Mouse (Mus musculus): ENCODE measurements around the gene Gm572. TPM values are rescaled to one million over a fixed set of nuclear protein-coding genes. Genes with fewer than 3 reads are reported as not detected.
A peak's percentile ranks its signal among the peaks of the same experiment; 100 is the strongest.

The Gm572 gene
- polyA plus RNA-seq (2012; rRNA removed) (0.11 and 0.24 TPM in 2 replicates), polyA plus RNA-seq (2014; fragmentation: Nextera tagmentation; extraction: Ambion mirVana) (not detected in 2 replicates)

GRCm38 (mm10) chr4:148643291-148644156 lies at the start of gene Gm572:
Gene Gm572 (plus strand): TSS chr4:148643317.
- H3K4me1 ChIP-seq (ENCODE audit: control insufficient read depth, insufficient read depth, low read length), result peaks cover 9% of the 10 kb centered on the region; the same call in 1 of the 2 replicates
- H3K4me3 ChIP-seq (replicated peaks; ENCODE audit: low read length), result no peak within 1 kb of the TSS; the same call in 1 of the 2 replicates
- no peaks in the 10 kb centered on the region for H3K36me3 ChIP-seq (ENCODE audit: control insufficient read depth, insufficient read depth, low read length)
- H3K9ac ChIP-seq (ENCODE audit: low read depth, low read length, severe bottlenecking), result no peak within 1 kb of the TSS
- ATAC-seq (ENCODE audit: low FRiP score, low read depth) (peak; percentile 56), DNase-seq (ENCODE audit: low spot score) (peak; percentile 42)
- TF ChIP-seq POLR2A (IDR thresholded peaks at IDR 0.05; ENCODE audit: borderline replicate concordance, extremely low read depth, insufficient read depth, insufficient read length), result no peak
- peak within 1 kb of the TSS; percentile 35; the same call in 1 of the 2 replicates for H3K4me2 ChIP-seq (replicated peaks; ENCODE audit: low read depth, low read length, severe bottlenecking)
- no peaks in the 10 kb centered on the region for H3K9me3 ChIP-seq (ENCODE audit: control insufficient read depth, low read length)
- H3K27ac ChIP-seq (replicated peaks; ENCODE audit: low read depth, low read length), result no peak within 1 kb of the TSS
- no peaks in the 10 kb centered on the region for H3K27me3 ChIP-seq (ENCODE audit: control insufficient read depth, insufficient read depth, low read length)
- WGBS, result 63% methylated on average over 15 of the region's 15 CpGs

GRCm38 (mm10) chr4:148593996-148594395 lies 49.1 kb upstream of the Gm572 start:
- no peaks in the 10 kb centered on the region for H3K27me3 ChIP-seq (ENCODE audit: control insufficient read depth, insufficient read depth, low read length)

GRCm38 (mm10) chr4:148595916-148596315 lies 47.2 kb upstream of the Gm572 start:
- H3K4me2 ChIP-seq (replicated peaks; ENCODE audit: low read depth, low read length, severe bottlenecking), result no peak overlapping the region
- DNase-seq (ENCODE audit: low spot score) (no peak), ATAC-seq (ENCODE audit: low FRiP score, low read depth) (no peak)
- H3K27me3 ChIP-seq (ENCODE audit: control insufficient read depth, insufficient read depth, low read length), result no peaks in the 10 kb centered on the region
- 90% methylated on average over 6 of the region's 6 CpGs for WGBS
- no peak for TF ChIP-seq POLR2A (IDR thresholded peaks at IDR 0.05; ENCODE audit: borderline replicate concordance, extremely low read depth, insufficient read depth, insufficient read length)
- peaks cover 5% of the 10 kb centered on the region for H3K4me1 ChIP-seq (ENCODE audit: control insufficient read depth, insufficient read depth, low read length)
- H3K36me3 ChIP-seq (ENCODE audit: control insufficient read depth, insufficient read depth, low read length), result peaks cover 58% of the 10 kb centered on the region
- H3K27ac ChIP-seq (replicated peaks; ENCODE audit: low read depth, low read length), result no peak overlapping the region
- H3K4me3 ChIP-seq (replicated peaks; ENCODE audit: low read length), result no peak overlapping the region
- no peaks in the 10 kb centered on the region for H3K9me3 ChIP-seq (ENCODE audit: control insufficient read depth, low read length)
- H3K9ac ChIP-seq (ENCODE audit: low read depth, low read length, severe bottlenecking), result no peak overlapping the region

More at GRCm38 (mm10) chr4:148593996-148594395, 49.1 kb upstream of the Gm572 start:
- H3K4me2 ChIP-seq (replicated peaks; ENCODE audit: low read depth, low read length, severe bottlenecking), result no peak overlapping the region
- no peak overlapping the region for H3K27ac ChIP-seq (replicated peaks; ENCODE audit: low read depth, low read length)
- no peak for TF ChIP-seq POLR2A (IDR thresholded peaks at IDR 0.05; ENCODE audit: borderline replicate concordance, extremely low read depth, insufficient read depth, insufficient read length)
- peaks cover 5% of the 10 kb centered on the region for H3K4me1 ChIP-seq (ENCODE audit: control insufficient read depth, insufficient read depth, low read length)
- no peak overlapping the region for H3K9ac ChIP-seq (ENCODE audit: low read depth, low read length, severe bottlenecking)
- H3K4me3 ChIP-seq (replicated peaks; ENCODE audit: low read length), result no peak overlapping the region
- no peaks in the 10 kb centered on the region for H3K9me3 ChIP-seq (ENCODE audit: control insufficient read depth, low read length)
- WGBS, result 94% methylated on average over 11 of the region's 11 CpGs
- ATAC-seq (ENCODE audit: low FRiP score, low read depth) (no peak), DNase-seq (ENCODE audit: low spot score) (no peak)
- H3K36me3 ChIP-seq (ENCODE audit: control insufficient read depth, insufficient read depth, low read length), result peaks cover 54% of the 10 kb centered on the region

GRCm38 (mm10) chr4:148596731-148597130 lies 46.4 kb upstream of the Gm572 start:
- Histone ChIP-seq H3K4me1 (ENCODE audit: control insufficient read depth, insufficient read depth, low read length) (peaks cover 5% of the 10 kb centered on the region), H3K4me2 (replicated peaks; ENCODE audit: low read depth, low read length, severe bottlenecking) (no peak overlapping the region), H3K9me3 (ENCODE audit: control insufficient read depth, low read length) (no peaks in the 10 kb centered on the region), H3K9ac (ENCODE audit: low read depth, low read length, severe bottlenecking) (no peak overlapping the region), H3K27ac (replicated peaks; ENCODE audit: low read depth, low read length) (no peak overlapping the region), H3K36me3 (ENCODE audit: control insufficient read depth, insufficient read depth, low read length) (peaks cover 58% of the 10 kb centered on the region), H3K27me3 (ENCODE audit: control insufficient read depth, insufficient read depth, low read length) (no peaks in the 10 kb centered on the region), H3K4me3 (replicated peaks; ENCODE audit: low read length) (no peak overlapping the region)
- 95% methylated on average over 3 of the region's 3 CpGs for WGBS
- no peak for TF ChIP-seq POLR2A (IDR thresholded peaks at IDR 0.05; ENCODE audit: borderline replicate concordance, extremely low read depth, insufficient read depth, insufficient read length)
- DNase-seq (ENCODE audit: low spot score) (no peak), ATAC-seq (ENCODE audit: low FRiP score, low read depth) (no peak)

- DNase-seq (ENCODE audit: low spot score), result no peak
- H3K36me3 ChIP-seq (ENCODE audit: control insufficient read depth, insufficient read depth, low read length), result peaks cover 51% of the 10 kb centered on the region
- no peak overlapping the region for H3K9ac ChIP-seq (ENCODE audit: low read depth, low read length, severe bottlenecking)
- WGBS, result 94% methylated on average over 12 of the region's 12 CpGs
- TF ChIP-seq POLR2A (IDR thresholded peaks at IDR 0.05; ENCODE audit: borderline replicate concordance, extremely low read depth, insufficient read depth, insufficient read length), result no peak
- H3K4me3 ChIP-seq (replicated peaks; ENCODE audit: low read length), result no peak overlapping the region
- H3K9me3 ChIP-seq (ENCODE audit: control insufficient read depth, low read length), result no peaks in the 10 kb centered on the region
- no peaks in the 10 kb centered on the region for H3K27me3 ChIP-seq (ENCODE audit: control insufficient read depth, insufficient read depth, low read length)
- H3K4me2 ChIP-seq (replicated peaks; ENCODE audit: low read depth, low read length, severe bottlenecking), result no peak overlapping the region
- H3K27ac ChIP-seq (replicated peaks; ENCODE audit: low read depth, low read length), result no peak overlapping the region
- no peaks in the 10 kb centered on the region for H3K4me1 ChIP-seq (ENCODE audit: control insufficient read depth, insufficient read depth, low read length)
- no peak for ATAC-seq (ENCODE audit: low FRiP score, low read depth)
Observed at GRCm38 (mm10) chr4:148598826-148599225, 44.3 kb upstream of the Gm572 start.
